Mouse (Mus musculus) heart, adult 2 months (tissue): ENCODE data around the gene Ercc1.

ENCODE experiments used
- CTCF ChIP-seq: fragments of 200-600 bp; IDR thresholded peaks from 2 replicates; pipeline ENCODE4 v1.8.1; 2022; ENCODE audit warnings: antibody characterized with exemption, mild to moderate bottlenecking, moderate library complexity
- EP300 ChIP-seq: fragments of 200-500 bp; IDR thresholded peaks from 2 replicates; pipeline ENCODE4 v1.6.1; 2011; ENCODE audit warnings: low read depth, low read length, control low read depth; ENCODE audit not compliant: insufficient read depth
- POLR2A ChIP-seq: fragments of 200-500 bp; IDR thresholded peaks from 2 replicates; pipeline ENCODE4 v1.6.1; 2011; ENCODE audit warnings: mild to moderate bottlenecking, low read depth, low read length, control low read depth; ENCODE audit not compliant: insufficient read depth

DNA sequence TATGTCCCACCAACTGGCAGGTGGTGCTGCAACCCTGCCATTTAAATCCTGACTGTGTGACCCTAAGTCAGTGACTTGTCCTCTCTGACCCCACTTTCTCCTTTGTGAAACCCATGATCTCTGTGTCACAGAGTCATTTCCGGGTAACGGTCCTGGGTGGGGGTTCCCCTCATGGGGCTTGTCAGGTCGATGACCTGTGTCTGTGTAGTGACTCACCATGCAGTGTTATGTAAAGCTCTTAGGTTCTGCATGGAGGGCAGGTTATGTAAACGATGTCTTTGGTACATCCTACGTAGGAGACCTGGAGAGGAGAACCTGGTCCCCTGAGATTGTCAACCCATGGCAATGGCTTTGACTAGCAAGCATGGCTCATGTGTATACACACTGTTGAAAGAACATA lies 23.1 kb upstream of the Ercc1 start:
- TF ChIP-seq POLR2A (no peak), CTCF (no peak), EP300 (no peak)
